Mouse (Mus musculus): ENCODE data around the gene Gm16181.

Gene Gm16181

DNA sequence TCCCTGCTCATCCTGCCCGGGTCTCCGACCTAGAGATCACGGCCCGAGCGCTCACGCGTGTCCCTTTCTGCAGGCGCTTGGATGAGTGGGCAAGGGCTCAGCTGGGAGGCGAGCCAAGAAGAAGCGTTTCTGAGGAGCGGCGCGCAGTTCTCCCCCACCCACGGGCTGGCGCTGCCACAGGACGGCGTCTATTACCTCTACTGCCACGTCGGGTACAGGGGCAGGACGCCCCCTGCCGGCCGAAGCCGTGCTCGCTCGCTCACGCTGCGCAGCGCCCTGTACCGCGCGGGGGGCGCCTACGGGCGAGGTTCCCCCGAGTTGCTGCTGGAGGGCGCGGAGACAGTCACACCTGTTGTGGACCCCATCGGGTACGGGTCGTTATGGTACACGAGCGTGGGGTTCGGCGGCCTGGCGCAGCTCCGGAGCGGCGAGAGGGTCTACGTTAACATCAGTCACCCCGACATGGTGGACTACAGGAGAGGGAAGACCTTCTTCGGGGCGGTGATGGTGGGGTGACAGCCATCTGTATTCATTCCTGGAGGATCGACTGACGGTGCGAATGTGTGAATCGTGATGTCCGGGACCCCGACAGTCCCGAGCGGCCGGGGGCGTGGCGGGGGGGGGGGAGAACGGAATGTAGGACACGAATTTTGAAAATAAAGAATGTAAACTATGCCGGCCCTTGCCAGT is 24.9 kb upstream of the Gm16181 start:
- peak; percentile 69 for DNase-seq (ENCODE audit: low read depth, low spot score)

DNA sequence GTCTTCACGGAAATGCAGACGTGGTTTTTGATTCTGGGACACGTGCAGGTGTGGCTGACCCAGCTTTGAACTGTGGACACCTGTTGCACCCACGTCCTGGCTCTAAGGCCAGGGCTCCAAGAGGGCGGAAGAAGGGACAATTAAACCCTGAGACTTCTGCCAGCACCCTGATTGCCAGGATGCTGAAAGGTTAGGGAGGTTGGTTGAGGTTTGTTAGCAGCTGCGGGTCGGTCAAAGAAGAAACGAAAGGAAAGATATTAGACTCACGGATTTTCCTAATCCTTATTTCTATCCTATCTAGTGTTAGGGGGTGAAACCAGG is 24.4 kb upstream of the Gm16181 start:
- no peak for DNase-seq (ENCODE audit: low read depth, low spot score)

DNA sequence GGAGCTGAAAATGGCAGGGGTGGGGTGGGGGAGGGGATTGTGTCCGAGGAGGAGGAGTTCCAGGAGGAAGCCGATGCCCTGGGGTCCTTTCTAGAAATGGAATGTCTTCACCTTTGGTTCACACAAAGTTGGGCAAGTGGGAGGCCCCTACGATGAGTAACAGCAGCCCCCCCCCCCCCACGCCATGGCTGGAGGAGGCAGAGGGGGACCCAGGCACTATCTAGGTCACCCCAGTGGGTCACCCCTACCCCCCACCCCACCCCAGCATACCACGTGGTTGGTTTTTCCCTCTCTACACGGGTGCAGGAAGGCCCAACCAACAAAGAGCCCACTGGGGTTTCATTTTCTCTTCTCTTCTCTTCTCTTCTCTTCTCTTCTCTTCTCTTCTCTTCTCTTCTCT is 23.5 kb upstream of the Gm16181 start:
- DNase-seq (ENCODE audit: low read depth, low spot score): no peak

DNA sequence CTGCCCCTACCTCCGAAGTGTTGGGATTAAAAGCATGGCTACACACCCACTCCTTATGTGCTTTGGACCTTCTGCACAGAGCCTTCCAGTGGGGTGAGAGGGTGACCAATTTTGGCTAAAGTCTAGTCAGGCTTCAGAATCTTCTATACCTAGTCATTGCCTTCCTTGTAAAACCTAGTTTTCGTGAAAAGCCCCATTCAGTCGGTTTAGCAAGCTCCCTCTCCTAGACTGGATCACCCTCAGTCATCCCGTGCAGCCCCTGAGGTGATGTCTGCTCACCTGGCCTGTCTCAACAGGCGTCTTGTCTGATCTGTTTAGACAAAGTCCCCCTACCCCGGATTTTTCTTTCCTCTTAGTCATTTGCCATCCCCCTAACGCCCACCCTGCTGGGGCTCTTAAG is 22.6 kb upstream of the Gm16181 start:
- no peak for DNase-seq (ENCODE audit: low read depth, low spot score)

DNA sequence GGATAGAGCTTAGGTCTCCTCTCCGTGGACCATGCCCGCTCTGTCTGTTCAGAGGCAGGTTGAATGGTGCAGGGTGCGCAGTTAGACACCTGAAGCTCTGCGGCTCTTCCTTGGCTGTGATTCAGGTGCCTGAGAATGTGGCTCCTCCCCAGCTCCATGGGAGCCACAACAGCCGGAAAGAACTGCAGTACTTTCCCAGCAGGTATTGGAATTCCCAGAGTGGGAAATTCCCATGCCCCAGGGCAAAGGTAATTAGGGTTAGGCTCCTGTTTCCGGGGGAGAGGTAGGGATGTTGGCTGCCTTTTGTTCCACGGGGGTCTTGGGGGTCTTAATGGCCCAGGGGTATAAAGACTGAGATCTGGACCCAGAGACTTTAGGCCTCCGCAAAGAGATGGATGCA is 21.7 kb upstream of the Gm16181 start:
- DNase-seq (ENCODE audit: low read depth, low spot score): peak; percentile 65

DNA sequence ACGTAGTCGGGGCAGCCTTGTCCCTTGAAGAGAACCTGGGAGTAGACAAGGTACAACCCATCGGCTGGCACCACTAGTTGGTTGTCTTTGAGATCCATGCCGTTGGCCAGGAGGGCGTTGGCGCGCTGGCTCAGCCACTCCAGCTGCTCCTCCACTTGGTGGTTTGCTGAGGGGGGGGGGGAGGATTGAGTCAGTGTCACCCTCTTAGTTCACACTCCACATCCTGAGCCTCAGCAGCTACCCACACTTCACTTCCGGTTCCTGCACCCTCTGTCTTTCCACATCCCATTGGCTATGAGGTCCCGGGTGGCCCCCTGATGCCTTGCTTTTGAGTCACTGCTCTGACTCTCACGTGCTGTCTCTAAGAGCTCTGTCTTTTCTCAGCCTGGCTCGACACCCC is 20.2 kb upstream of the Gm16181 start:
- no peak for DNase-seq (ENCODE audit: low read depth, low spot score)

DNA sequence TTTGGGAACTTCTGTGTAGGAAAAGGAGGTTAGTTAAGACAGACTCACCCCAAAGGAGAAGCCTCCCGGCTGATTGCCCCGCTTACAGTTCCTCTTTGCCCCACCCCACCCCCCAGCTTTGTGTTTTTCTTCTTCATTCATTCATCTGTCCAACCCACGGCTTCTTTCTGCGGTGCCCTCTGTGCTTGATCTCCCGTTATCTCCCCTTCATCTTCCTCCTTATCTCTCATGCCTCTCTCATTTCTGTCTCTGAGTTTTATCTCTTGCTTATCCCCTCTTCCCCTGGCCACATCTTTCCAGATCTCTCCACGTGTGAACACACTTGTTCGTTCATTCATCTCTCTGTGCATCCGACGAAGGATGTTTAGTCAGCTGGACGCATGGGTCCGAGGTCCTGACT is 19.5 kb upstream of the Gm16181 start:
- DNase-seq (ENCODE audit: low read depth, low spot score): no peak

DNA sequence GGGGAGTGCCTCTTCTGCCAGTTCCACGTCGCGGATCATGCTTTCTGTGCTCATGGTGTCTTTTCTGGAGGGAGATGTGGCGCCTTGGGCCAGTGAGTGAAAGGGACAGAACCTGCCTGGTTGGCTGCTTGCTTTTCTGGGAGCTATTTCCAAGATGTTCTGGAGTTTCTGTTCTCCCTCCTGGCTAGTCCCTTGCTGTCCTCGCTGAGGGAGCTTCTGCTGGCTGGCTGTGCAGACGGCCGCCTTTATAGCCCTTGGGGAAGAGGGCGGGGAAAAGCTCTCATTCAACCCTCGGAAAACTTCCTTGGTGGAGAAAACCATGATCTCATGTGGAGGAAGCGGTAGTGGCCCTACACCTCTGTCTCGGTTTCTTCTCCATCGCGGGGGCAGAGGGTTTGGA is 18.8 kb upstream of the Gm16181 start, which contains the start of gene Tnf:
Tnf (minus strand) TSS at position 221 of the 400 bp plus-strand sequence.
- no peak for DNase-seq (ENCODE audit: low read depth, low spot score)

DNA sequence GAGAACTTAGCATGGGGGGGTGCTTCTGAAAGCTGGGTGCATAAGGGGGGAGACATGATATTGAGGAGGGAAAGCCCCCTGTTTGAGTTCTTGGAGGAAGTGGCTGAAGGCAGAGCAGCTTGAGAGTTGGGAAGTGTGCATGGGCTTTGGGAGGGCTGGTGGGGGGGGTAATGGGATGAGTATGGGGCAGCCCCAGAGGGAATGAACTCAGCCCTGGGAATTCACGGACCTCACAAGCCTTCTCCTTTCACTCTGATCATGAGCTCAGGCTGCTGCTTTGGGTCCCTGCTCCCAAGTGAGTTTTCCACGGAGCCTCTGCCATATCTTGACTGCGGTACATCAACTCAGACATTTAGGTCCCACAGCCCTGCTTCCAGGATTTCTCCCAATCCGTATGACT is 18.2 kb upstream of the Gm16181 start:
- no peak for DNase-seq (ENCODE audit: low read depth, low spot score)

DNA sequence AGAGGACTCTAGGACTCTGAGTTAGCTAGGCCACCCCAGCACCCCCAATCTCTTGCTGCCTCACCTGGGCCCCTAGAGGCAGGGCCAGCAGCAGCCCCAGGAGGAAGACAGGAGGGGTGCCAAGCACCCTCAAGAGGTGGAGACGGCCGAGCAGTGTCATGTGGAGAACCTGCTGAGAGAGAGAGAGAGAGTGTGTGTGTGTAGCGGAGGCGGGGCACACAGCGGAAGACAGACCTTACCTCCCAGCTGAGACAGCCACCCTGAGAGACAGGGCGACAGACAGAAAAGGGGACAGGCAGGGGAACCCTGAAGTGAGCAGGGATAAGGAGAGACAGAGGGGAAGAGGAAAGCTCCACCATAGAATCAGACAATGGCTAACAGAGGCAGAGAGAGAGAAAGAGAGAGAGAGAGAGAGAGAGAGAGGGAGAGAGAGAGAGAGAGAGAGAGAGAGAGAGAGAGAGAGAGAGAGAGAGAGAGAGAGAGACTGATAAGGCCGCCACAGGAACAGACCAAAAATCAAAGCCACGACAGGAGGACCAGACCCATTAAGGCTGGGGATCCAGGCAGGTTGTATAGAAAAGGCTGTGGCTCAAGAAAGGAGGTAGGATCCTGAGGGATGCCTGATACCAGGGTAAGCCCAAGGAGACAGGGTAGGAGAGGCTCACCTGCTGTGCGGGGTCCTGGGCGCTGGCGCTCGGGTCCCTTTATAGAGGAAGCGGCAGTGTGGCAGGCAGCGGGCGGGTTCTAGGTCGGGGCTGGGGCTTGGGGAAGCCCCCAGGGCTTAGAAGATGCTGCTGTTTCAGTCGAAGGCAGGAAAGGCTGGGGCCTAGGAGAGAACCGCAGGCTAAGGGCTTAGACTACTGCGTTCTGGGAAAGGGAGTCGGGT is 15.9 kb upstream of the Gm16181 start, which contains the start of gene Lta:
Lta (minus strand) TSS at position 858 of the 886 bp plus-strand sequence.
- no peak for DNase-seq (ENCODE audit: low read depth, low spot score)

DNA sequence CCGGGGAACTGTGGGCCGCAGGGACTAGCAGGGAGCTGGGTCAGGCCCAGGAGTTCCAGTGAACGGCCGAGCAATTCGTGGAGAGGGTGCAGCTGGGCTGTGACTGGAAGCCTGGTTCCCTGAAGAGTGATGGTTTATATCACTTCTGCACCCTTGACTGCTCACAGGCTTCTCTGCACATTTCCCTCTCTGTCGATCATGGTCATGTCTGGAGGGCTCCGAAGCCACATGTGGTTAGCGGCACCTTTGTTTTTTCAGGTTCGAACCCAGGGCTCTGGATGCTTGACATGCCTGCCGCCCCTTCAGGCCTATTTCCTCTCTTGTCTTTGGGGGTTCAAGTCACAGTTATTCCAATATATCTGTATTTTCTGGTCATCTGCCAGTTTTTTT is 15.3 kb upstream of the Gm16181 start:
- no peak for DNase-seq (ENCODE audit: low read depth, low spot score)

DNA sequence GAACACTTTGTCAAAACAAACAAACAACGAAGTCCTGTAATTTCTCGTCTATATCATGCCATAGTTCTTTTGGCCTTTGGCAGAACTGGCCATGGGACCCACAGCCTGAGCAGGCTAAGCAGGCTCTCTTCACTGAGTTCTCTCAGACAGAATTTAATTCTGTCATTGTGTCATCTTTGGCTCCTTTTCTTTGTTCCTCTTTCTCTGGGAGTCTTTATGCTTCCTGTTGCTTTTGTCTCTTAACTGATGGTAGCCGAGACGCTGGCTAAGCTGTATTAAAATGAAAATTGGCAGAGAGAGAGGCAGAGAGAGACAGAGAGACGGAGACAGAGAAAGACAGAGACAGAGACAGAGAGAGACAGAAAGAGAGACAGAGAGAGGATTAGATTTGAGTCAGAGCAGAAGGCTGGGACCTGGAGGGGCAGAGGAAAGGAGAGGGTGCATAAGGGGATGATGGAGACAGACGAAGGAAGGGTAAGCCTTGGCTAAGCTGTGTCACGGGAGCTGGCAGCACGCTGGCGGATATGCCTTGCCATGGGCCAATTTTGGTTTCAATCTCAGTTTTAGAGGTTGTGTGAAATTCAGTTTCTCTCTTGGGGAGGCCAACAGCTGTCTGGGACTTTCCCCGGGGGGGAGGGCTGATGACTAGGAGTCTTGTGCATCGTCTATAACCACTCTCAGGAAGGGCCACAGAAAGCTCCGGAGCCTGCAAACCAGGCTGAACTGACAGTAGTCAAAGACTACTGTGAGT is 10.7 kb upstream of the Gm16181 start:
- no peak for DNase-seq (ENCODE audit: low read depth, low spot score)

DNA sequence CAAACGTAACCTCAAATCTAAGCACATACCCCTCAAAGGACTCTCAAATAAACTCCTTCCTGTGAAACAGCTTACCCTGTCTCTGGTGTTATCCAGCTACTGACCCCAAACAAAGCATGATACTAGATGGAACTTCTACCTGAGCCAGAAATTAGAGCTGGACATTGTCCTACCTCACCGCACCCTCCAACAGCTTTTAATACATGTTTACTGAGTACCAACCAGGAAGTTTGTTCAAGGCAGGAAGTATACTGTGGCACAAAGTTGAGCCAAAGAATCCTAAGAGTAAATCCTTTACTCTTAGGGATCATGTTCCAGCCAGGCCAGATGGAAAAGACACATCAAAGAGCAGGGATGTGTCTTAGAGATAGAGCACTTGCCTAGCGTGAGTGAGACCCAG is 10.0 kb upstream of the Gm16181 start:
- DNase-seq (ENCODE audit: low read depth, low spot score): no peak

DNA sequence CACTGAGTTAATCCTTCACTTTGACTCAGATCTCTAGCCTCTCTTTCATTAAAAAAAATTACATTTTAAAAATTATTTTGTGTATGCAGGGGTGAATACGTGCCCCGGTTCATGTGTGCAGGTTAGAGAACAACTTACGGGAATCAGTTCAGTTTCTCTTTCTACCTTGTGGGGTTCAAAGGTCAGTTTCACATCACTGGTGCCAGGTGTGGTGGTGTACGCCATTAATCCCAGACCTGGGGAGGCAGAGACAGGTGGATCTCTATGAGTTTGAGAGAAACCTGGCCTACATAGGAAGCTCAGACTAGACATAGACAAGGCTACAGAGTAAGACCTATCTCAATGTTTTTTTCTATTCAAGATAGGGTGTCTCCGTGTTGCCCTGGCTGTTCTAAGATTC is 7.6 kb upstream of the Gm16181 start:
- no peak for DNase-seq (ENCODE audit: low read depth, low spot score)

DNA sequence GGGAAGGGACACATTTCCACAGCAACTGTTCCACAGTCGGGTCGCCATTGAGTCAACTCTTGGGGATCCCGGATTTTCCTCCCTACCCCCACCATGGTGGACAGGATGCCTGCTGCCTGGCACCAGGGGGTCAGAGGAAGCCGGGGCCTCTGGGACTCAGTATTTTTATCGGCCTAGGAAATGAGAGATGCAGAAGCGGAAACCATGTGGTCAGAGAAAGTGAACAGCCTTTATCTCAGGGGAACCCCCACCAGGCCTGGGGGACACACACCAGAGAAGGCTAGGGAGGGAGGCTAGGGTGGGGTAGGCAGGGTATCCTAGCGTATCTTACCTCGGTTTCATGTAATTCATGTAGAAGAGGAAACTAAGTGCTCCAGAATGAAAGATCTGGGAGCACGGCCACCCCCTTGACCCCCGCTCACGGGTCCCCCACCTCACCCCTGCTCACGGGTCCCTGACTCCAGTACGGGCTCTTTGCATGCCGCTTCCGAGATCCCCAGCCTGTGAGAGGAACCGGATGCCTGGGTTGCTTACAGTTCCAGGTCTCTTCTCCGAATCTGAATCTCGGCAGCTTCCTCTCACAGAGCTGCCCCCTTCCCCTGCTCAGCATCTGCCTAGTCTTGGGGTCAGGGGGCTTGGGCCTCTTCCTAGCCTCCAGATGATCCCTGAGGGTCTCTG is 2.0 kb upstream of the Gm16181 start:
- no peak for DNase-seq (ENCODE audit: low read depth, low spot score)

DNA sequence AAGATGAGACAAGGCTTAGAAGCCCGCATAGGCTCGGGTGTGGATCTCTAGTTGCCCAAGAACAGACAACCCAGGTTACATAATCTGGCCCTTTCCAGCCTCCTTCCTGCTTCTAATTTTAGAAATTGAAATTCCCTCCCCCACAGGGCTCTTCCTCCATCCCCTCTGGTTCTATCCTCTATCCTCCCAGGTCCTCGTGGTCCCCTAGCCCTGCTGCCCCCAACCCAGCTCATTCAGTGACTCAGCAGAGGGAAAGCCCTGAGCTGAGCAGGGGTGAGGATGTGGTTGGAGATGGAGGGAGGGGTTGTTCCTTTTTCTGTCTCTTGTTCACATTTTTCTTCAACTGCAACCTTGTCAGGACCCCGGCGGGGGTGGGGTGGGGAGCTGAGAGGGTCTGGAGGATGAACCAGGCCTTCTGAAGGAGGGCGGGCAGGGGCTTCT is 1.0 kb upstream of the Gm16181 start:
- DNase-seq (ENCODE audit: low read depth, low spot score): no peak

DNA sequence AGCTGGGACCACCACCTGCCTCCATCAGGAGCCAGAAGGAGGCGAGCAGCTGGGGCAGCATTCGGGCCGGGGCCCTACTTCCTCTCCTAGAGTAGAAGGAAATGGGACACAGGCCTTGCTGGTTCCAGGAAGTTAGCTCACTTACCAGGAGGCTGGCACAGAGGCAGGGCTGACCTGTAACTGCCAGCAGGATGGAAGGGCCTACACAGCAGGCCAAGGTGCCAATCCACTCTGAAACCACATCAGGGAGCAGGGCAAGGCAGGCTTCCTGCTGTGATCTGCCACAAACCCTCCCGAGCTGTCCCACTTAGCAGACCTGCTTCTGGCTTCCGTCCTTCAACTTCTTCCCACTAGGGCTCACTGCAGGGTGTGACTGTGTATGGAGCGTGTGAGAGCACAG is 1.7 kb downstream of the Gm16181 start:
- no peak for DNase-seq (ENCODE audit: low read depth, low spot score)

DNA sequence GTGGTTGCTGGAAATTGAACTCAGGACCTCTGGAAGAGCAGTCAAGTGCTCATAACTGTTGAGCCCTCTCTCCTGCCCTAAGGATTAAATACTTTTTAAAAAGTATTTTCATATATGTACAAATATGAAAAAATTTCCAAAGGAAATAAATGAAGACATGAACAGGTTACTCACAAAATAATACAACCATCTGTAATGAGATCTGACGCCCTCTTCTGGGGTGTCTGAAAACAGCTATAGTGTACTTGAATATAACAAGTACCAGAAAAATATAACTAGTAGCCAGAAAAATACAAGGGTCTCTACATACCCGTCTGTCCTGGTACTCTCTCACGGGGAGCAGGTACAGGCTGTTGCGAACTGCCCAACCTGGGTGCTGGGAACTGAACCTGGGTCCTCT is 4.0 kb downstream of the Gm16181 start:
- DNase-seq (ENCODE audit: low read depth, low spot score): no peak

DNA sequence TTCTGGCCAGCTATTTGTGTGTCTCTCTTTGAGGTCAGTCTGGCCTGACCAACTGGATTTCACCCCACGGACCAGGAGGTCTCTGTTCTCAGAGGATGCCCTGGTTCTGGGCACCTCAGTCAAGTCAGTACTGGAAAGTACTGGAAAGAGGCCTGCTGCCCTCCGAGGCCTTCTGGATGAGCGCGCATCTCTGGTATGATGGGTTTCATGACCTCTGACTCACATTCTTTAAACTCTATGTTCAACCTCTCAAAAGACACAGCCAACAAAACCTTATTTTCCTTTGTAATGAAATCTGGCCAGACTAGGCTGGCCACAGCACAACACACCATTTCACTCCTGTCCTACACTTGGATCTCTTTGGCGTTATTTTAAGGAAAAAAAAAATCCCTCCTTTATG is 4.8 kb downstream of the Gm16181 start:
- no peak for DNase-seq (ENCODE audit: low read depth, low spot score)

DNA sequence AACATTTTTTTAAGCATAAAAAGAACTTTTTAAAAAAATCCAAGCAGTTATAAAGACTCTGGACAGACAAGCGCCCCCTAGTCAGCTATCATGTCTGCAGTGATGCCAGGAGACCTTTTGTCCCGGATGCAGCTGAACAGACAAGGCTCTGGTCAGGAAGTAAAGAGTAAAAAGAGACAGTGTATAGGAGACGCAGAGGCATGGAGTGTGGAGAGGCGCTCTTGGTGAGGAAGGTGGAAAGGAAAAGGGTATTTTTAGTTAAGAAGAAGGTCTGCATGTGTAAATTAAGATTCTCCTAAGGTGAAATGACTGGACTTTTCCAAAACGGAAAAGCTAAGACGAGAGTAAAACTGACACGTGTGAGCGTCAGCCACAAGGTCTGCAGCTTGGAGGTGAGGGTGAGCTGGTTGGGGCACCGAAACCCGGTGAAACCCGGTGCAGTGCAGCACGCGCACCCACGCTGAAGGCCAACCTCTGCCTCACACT is 6.0 kb downstream of the Gm16181 start:
- no peak for DNase-seq (ENCODE audit: low read depth, low spot score)

DNA sequence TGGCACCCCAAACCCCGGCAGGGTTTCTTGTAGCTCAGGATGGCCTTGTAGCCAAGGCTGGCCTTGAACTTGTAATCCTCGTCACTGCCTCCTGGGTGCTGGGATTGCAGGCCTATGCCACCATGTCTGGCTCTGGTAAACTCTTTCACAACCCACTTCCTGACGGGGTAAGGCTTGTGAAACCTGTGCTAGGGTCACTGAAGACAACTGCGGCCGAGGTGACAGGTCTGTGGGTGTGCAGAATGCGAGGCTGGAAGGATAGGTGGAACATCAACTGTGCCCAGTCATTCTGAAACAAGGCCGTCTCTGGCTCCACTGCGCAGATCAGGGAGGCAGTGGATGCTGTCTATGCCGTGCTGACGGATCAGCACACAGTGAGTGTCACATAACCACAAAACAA is 10.4 kb downstream of the Gm16181 start:
- no peak for DNase-seq (ENCODE audit: low read depth, low spot score)

DNA sequence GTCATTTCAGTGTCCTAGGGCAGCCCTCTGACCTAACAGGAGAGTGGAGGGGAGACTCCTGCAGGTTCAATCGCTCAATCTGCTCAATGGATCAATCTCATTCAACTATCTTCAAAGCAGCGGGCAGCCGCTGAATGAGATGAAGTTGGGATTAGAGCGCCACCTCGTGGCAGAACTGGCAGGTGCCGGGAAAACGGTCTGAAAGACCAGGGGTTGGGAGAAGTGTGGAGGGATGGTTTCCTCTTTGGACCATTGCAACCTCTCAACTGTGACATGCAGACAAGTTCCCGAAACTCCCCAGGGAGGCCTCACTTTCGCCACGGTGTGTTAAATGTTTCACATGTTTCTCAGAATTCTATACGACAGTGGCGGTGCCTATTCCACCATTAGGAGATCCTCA is 11.4 kb downstream of the Gm16181 start:
- peak; percentile 77 for DNase-seq (ENCODE audit: low read depth, low spot score)

All from ES-CJ7 (cell line).